Mouse (Mus musculus) mature B cell (primary cell): ENCODE measurements around the gene Ube2c.

Experiments
- in situ Hi-C: fragments of 300-500 bp; cut with MboI; formaldehyde crosslinking; loops from 2 replicates; pipeline ENCODE4 v1.14.3; 2019

Gene Ube2c

GRCm38 (mm10) chr2:164769258-164770037, at the start of gene Ube2c:
TSS of gene Ube2c (plus strand) at chr2:164769898.
- in situ Hi-C loops, result no loop called here

- in situ Hi-C loops, result no loop called here
These were observed 46.4 kb upstream of the Ube2c start for GRCm38 (mm10) chr2:164723276-164723675.

- in situ Hi-C loops, result loop anchor here (25.0 kb wide), 1 partner anchor 314 kb away; the partner anchor contains the start of genes Matn4 and Rbpjl
These were observed 43.6 kb upstream of the Ube2c start for GRCm38 (mm10) chr2:164725895-164726619.

GRCm38 (mm10) chr2:164731719-164732118, 38.0 kb upstream of the Ube2c start:
- in situ Hi-C loops, result loop anchor here (25.0 kb wide), 1 partner anchor 319 kb away; the partner anchor contains the start of genes Matn4 and Rbpjl

GRCm38 (mm10) chr2:164733259-164733658, 36.4 kb upstream of the Ube2c start:
- in situ Hi-C loops, result loop anchor here (25.0 kb wide), 1 partner anchor 321 kb away; the partner anchor contains the start of genes Matn4 and Rbpjl

GRCm38 (mm10) chr2:164734839-164735238, 34.9 kb upstream of the Ube2c start:
- in situ Hi-C loops, result loop anchor here (25.0 kb wide), 1 partner anchor 323 kb away; the partner anchor contains the start of genes Matn4 and Rbpjl

- in situ Hi-C loops, result loop anchor here (25.0 kb wide), 1 partner anchor 323 kb away; the partner anchor contains the start of genes Matn4 and Rbpjl
These were observed 34.3 kb upstream of the Ube2c start for GRCm38 (mm10) chr2:164735446-164735845.

GRCm38 (mm10) chr2:164737377-164738090, 32.2 kb upstream of the Ube2c start:
- in situ Hi-C loops, result loop anchor here (25.0 kb wide), 1 partner anchor 325 kb away; the partner anchor contains the start of genes Matn4 and Rbpjl

- in situ Hi-C loops, result loop anchor here (25.0 kb wide), 1 partner anchor 328 kb away; the partner anchor contains the start of genes Matn4 and Rbpjl
These were observed 29.8 kb upstream of the Ube2c start for GRCm38 (mm10) chr2:164739876-164740275.

GRCm38 (mm10) chr2:164744987-164745386, 24.7 kb upstream of the Ube2c start:
- in situ Hi-C loops, result loop anchor here (25.0 kb wide), 1 partner anchor 333 kb away; the partner anchor contains the start of genes Matn4 and Rbpjl

GRCm38 (mm10) chr2:164745843-164746479, 23.7 kb upstream of the Ube2c start, which contains the start of the genes Wfdc3 and Dnttip1:
TSS of gene Wfdc3 (minus strand) at chr2:164745931.
TSS of gene Dnttip1 (plus strand) at chr2:164745983.
- in situ Hi-C loops, result loop anchor here (25.0 kb wide), 1 partner anchor 334 kb away; the partner anchor contains the start of genes Matn4 and Rbpjl

GRCm38 (mm10) chr2:164746693-164747092, 23.0 kb upstream of the Ube2c start:
- in situ Hi-C loops, result loop anchor here (25.0 kb wide), 1 partner anchor 334 kb away; the partner anchor contains the start of genes Matn4 and Rbpjl

GRCm38 (mm10) chr2:164748191-164748590, 21.5 kb upstream of the Ube2c start:
- in situ Hi-C loops, result loop anchor here (25.0 kb wide), 1 partner anchor 336 kb away; the partner anchor contains the start of genes Matn4 and Rbpjl

- in situ Hi-C loops, result loop anchor here (25.0 kb wide), 1 partner anchor 337 kb away; the partner anchor contains the start of genes Matn4 and Rbpjl
These were observed 20.7 kb upstream of the Ube2c start for GRCm38 (mm10) chr2:164748991-164749390.

GRCm38 (mm10) chr2:164752454-164752853, 17.2 kb upstream of the Ube2c start:
- in situ Hi-C loops, result no loop called here

GRCm38 (mm10) chr2:164754105-164754504, 15.6 kb upstream of the Ube2c start:
- in situ Hi-C loops, result no loop called here

- in situ Hi-C loops, result no loop called here
These were observed 14.9 kb upstream of the Ube2c start for GRCm38 (mm10) chr2:164754800-164755199.

- in situ Hi-C loops, result no loop called here
These were observed 11.9 kb upstream of the Ube2c start for GRCm38 (mm10) chr2:164757841-164758240.

- in situ Hi-C loops, result no loop called here
These were observed 11.0 kb upstream of the Ube2c start for GRCm38 (mm10) chr2:164758692-164759091.

GRCm38 (mm10) chr2:164760059-164760833, 9.5 kb upstream of the Ube2c start:
- in situ Hi-C loops, result no loop called here
